Mouse (Mus musculus): Measurements from ENCODE around the gene Ccdc162.

Ccdc162 gene

DNA sequence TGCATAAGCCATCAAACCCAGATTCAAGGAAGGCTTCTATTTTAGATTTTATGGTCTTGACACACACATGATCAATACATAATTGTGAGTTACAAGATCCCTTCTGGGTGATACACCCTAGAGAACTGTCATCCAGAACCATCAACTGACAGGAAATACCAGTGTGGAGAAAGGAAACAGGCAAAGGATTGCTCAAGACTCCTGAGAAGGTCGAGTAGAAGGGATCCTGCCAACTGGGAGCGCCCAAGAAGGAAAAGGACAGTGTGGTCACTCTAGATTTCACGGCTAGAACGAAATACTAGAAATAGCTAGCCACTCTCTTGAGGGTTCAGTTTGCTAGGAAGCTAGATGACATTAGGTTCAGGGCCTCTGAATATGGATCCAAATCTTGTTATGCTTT is 173.0 kb downstream of the Ccdc162 start:
- ChIA-PET CTCF (interaction anchor here in 1 of 4 experiments (1.5 kb wide), 1 partner anchor 38 kb away, joined by 6 read pairs; no protein-coding TSS in a partner anchor), POLR2A (interaction anchor here in 3 of 4 experiments (0.5 to 2.2 kb wide), 6 partner anchors 8 to 105 kb away, joined by 3 to 10 read pairs (median 5); partner anchors contain the start of gene Cd164 (in 2 of the 3))

DNA sequence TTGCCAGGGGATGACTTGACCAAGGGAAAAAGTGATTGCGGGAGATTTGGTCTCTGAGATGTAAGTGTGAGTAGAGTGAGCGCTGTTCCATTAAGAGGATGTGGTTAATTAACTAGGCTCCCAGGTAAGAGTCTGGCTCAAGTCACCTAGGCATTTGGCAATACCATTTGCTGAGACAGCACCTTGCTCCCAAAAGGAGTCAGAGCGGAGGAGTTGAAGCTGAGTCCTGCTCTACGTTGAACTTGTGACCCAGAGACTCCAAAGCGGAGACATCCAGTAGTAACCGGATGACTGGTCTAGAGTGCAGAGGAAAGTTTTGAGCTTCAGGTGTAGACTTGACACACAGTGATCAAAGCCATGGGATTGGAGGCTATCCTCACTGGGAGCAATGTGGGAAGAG is 174.4 kb downstream of the Ccdc162 start:
- ChIA-PET CTCF (interaction anchor here in 1 of 4 experiments (1.5 kb wide), 1 partner anchor 36 kb away, joined by 6 read pairs; no protein-coding TSS in a partner anchor), POLR2A (interaction anchor here in 3 of 4 experiments (0.9 to 2.2 kb wide), 11 partner anchors 8 to 40 kb away, joined by 3 to 10 read pairs (median 4); partner anchors contain the start of gene Cd164 (in 3 of the 3))

GRCm38 (mm10) chr10:41538986-41539385 is 177.4 kb downstream of the Ccdc162 start:
- POLR2A ChIA-PET, result interaction anchor here in 3 of 4 experiments (1.0 to 9.6 kb wide), 7 partner anchors 9 to 26 kb away, joined by 3 to 36 read pairs (median 8); partner anchors contain the start of gene Cd164 (in 2 of the 3)
- CTCF ChIA-PET, result no interaction called here

DNA sequence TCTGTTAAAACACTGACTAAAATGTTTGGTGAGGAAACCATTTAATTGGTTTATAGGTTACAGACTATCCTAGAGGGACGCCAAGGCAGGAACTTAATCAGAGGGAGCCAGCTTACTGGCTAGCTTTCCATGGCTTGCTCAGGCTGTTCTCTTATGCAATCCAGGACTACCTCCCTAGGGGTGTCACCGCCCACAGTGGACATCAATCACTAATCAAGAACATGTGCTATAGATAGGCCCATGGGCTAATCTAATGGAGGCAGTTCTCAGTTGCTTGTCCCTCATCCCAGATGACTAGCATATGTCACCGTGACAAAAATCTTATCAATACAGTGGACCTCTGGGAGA is 178.5 kb downstream of the Ccdc162 start:
- POLR2A ChIA-PET, result interaction anchor here in 2 of 4 experiments (0.7 to 9.6 kb wide), 4 partner anchors 10 to 28 kb away, joined by 3 to 94 read pairs (median 21); partner anchors contain the start of gene Cd164 (in 1 of the 2)
- CTCF ChIA-PET, result interaction anchor here in 1 of 4 experiments (1.2 kb wide), 1 partner anchor 145 kb away, joined by 3 read pairs; no protein-coding TSS in a partner anchor

GRCm38 (mm10) chr10:41537226-41537982 is 179.0 kb downstream of the Ccdc162 start:
- CTCF ChIA-PET, result interaction anchor here in 1 of 4 experiments (1.2 kb wide), 1 partner anchor 145 kb away, joined by 3 read pairs; no protein-coding TSS in a partner anchor
- POLR2A ChIA-PET, result interaction anchor here in 1 of 4 experiments (0.9 to 9.6 kb wide), 3 partner anchors 9 to 16 kb away, joined by 3 to 94 read pairs (median 36); partner anchors contain the start of gene Cd164

DNA sequence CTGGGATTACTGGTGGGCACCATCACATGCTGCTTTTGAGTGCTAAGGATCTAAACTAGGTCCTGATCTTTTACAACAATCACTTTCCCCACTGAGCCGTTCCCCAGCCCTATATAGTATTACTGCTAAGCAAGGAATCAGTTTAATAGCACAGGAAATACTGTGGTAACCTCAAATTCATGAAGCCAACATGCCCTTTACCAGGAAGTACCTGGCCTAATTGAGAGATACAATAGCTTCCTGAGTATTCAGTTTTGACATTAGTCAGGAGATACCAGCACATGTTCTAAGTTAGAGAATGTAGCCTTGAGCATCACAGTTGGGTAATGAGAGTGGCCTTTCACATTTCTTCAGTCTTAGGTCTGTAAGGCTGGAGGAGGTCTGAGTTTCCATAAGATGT is 179.7 kb downstream of the Ccdc162 start:
- CTCF ChIA-PET, result interaction anchor here in 2 of 4 experiments (0.7 to 1.2 kb wide), 2 partner anchors 21 to 146 kb away, joined by 3 read pairs; no protein-coding TSS in a partner anchor

DNA sequence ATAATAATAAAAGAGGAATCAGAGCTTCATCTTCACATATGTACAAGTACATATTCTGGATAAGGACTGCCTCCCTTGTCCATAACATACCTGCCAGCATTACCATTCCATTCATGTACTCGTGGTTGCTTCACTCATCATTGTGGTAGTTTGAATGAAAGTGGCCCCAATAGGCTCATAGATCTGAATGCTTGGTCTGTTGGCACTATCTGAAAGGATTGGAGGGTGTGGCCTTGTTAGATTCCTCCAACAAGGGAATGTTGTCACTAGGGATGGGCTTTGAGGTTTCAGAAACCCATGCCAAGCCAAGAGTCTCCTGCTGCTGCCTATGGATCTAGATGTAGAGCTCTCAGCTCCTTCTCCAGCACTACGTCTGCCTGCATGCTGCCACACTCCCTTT is 180.4 kb downstream of the Ccdc162 start:
- ChIA-PET CTCF (interaction anchor here in 1 of 4 experiments (0.7 kb wide), 1 partner anchor 20 kb away, joined by 3 read pairs; no protein-coding TSS in a partner anchor), POLR2A (interaction anchor here in 1 of 4 experiments (1.0 to 9.6 kb wide), 4 partner anchors 11 to 71 kb away, joined by 3 to 94 read pairs (median 20); partner anchors contain the start of gene Cd164)

More for the DNA sequence above, 179.7 kb downstream of the Ccdc162 start:
- POLR2A ChIA-PET, result interaction anchor here in 1 of 4 experiments (1.0 to 9.6 kb wide), 3 partner anchors 15 to 70 kb away, joined by 3 to 94 read pairs (median 36); partner anchors contain the start of gene Cd164

DNA sequence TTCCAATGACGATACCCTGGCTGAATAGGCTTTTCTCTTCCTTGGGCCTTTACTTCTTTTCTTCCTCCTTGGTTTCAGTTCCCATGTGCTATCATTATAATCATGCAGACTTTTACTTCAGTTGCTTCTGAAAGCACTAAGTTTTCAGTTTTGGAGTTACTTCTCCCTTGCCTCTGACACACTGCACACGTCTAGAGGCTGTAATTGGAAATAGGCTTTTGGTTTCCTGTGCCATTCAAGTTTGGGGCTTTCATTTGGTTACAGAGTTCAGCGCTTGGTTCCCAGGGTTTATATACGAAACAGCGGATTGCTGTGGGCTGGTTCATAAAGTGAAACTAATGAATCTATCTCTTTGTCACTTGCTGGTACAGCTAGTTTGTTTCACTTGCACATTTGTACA is 186.5 kb downstream of the Ccdc162 start:
- ChIA-PET CTCF (interaction anchor here in 1 of 4 experiments (0.6 kb wide), 1 partner anchor 77 kb away, joined by 5 read pairs; no protein-coding TSS in a partner anchor), POLR2A (interaction anchor here in 3 of 4 experiments (0.8 to 9.1 kb wide), 5 partner anchors 9 to 150 kb away, joined by 3 to 94 read pairs (median 3); partner anchors contain the start of gene Cd164 (in 2 of the 3))

GRCm38 (mm10) chr10:41525696-41526095 is 190.7 kb downstream of the Ccdc162 start:
- CTCF ChIA-PET, result no interaction called here
- POLR2A ChIA-PET, result interaction anchor here in 2 of 4 experiments (0.6 to 1.7 kb wide), 2 partner anchors 9 to 1166 kb away, joined by 3 to 4 read pairs; no protein-coding TSS in a partner anchor

GRCm38 (mm10) chr10:41523386-41523785 is 193.0 kb downstream of the Ccdc162 start:
- POLR2A ChIA-PET, result interaction anchor here in 3 of 4 experiments (0.6 to 6.1 kb wide), 17 partner anchors 10 to 1593 kb away, joined by 3 to 94 read pairs (median 4); partner anchors contain the start of gene Zbtb24 (in 1 of the 3)
- CTCF ChIA-PET, result interaction anchor here in 1 of 4 experiments (0.6 kb wide), 1 partner anchor 125 kb away, joined by 4 read pairs; no protein-coding TSS in a partner anchor

DNA sequence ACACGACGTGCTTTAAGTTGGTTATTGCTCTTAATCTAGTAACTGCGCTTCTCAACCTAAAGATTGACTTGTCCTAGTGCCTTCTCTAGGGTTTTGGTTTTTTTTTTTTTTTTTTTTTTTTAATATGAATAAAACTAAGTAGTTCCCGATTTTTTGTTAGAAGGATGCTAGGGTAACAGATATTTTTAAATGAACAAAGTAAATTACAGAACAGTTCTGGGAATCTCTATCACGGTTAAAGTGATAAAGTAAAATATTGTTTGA is 196.1 kb downstream of the Ccdc162 start:
- CTCF ChIA-PET, result interaction anchor here in 2 of 4 experiments (2.2 to 2.6 kb wide), 3 partner anchors 11 to 162 kb away, joined by 6 to 19 read pairs (median 8); no protein-coding TSS in a partner anchor
- POLR2A ChIA-PET, result interaction anchor here (0.8 to 6.5 kb wide), 40 partner anchors 8 to 1263 kb away, joined by 3 to 94 read pairs (median 9); partner anchors contain the start of genes Mical1 (in 1 of the 4), Sec63 (in 1 of the 4) and Snx3 (in 1 of the 4)

- POLR2A ChIA-PET, result interaction anchor here (0.7 to 6.5 kb wide), 132 partner anchors 8 to 1788 kb away, joined by 3 to 94 read pairs (median 6); partner anchors contain the start of genes Mical1 (in 2 of the 4), Zbtb24 (in 2 of the 4), Ak9 (in 1 of the 4) and Ccdc162 (in 1 of the 4)
- CTCF ChIA-PET, result interaction anchor here (1.0 to 2.6 kb wide), 11 partner anchors 10 to 216 kb away, joined by 3 to 22 read pairs (median 7); partner anchors contain the start of gene Ak9 (in 1 of the 4)
These were observed 196.6 kb downstream of the Ccdc162 start for GRCm38 (mm10) chr10:41519640-41520409.

GRCm38 (mm10) chr10:41518981-41519618 is 197.3 kb downstream of the Ccdc162 start, which contains the start of gene Cd164:
Gene Cd164 (plus strand): TSS chr10:41519414.
- POLR2A ChIA-PET, result interaction anchor here (0.5 to 6.5 kb wide), 207 partner anchors 8 to 1788 kb away, joined by 3 to 94 read pairs (median 5); partner anchors contain the start of genes Zbtb24 (in 3 of the 4), Ak9 (in 2 of the 4), Cdc40 (in 2 of the 4) and Gtf3c6 (in 2 of the 4)
- CTCF ChIA-PET, result interaction anchor here (0.5 to 2.6 kb wide), 23 partner anchors 10 to 368 kb away, joined by 3 to 22 read pairs (median 5); partner anchors contain the start of gene Ak9 (in 1 of the 4)

GRCm38 (mm10) chr10:41518508-41518980 is 197.9 kb downstream of the Ccdc162 start:
- ChIA-PET CTCF (interaction anchor here (0.6 to 2.6 kb wide), 31 partner anchors 9 to 369 kb away, joined by 3 to 22 read pairs (median 4); partner anchors contain the start of gene Ak9 (in 1 of the 4)), POLR2A (interaction anchor here (0.5 to 6.5 kb wide), 196 partner anchors 8 to 1787 kb away, joined by 3 to 94 read pairs (median 5); partner anchors contain the start of genes Zbtb24 (in 3 of the 4), Ak9 (in 2 of the 4), Cdc40 (in 2 of the 4) and Gtf3c6 (in 2 of the 4))

GRCm38 (mm10) chr10:41514921-41515320 is 201.5 kb downstream of the Ccdc162 start:
- CTCF ChIA-PET, result interaction anchor here in 1 of 4 experiments (1.8 kb wide), 1 partner anchor 168 kb away, joined by 6 read pairs; no protein-coding TSS in a partner anchor

GRCm38 (mm10) chr10:41514301-41514700 is 202.1 kb downstream of the Ccdc162 start:
- ChIA-PET CTCF (interaction anchor here in 2 of 4 experiments (0.9 kb wide), 2 partner anchors 176 kb away, joined by 4 read pairs; no protein-coding TSS in a partner anchor), POLR2A (interaction anchor here in 1 of 4 experiments (0.5 to 1.3 kb wide), 3 partner anchors 10 to 166 kb away, joined by 3 read pairs; no protein-coding TSS in a partner anchor)

More at GRCm38 (mm10) chr10:41514921-41515320, 201.5 kb downstream of the Ccdc162 start:
- POLR2A ChIA-PET, result interaction anchor here in 3 of 4 experiments (0.9 to 1.5 kb wide), 6 partner anchors 10 to 175 kb away, joined by 3 to 5 read pairs (median 4); no protein-coding TSS in a partner anchor
